Mouse (Mus musculus) lung, adult 2 months (tissue): ENCODE data around the gene Tnk1.

Source experiments
- CTCF ChIP-seq: fragments of 200-500 bp; IDR thresholded peaks from 2 replicates; pipeline ENCODE4 v1.5.1; 2011; ENCODE audit warnings: mild to moderate bottlenecking, low read length, control low read depth; ENCODE audit not compliant: insufficient read depth
- POLR2A ChIP-seq: fragments of 200-500 bp; IDR thresholded peaks from 2 replicates; pipeline ENCODE4 v1.6.1; 2011; ENCODE audit warnings: low read depth, mild to moderate bottlenecking, control low read depth, low read length, borderline replicate concordance; ENCODE audit errors: extremely low read depth

DNA sequence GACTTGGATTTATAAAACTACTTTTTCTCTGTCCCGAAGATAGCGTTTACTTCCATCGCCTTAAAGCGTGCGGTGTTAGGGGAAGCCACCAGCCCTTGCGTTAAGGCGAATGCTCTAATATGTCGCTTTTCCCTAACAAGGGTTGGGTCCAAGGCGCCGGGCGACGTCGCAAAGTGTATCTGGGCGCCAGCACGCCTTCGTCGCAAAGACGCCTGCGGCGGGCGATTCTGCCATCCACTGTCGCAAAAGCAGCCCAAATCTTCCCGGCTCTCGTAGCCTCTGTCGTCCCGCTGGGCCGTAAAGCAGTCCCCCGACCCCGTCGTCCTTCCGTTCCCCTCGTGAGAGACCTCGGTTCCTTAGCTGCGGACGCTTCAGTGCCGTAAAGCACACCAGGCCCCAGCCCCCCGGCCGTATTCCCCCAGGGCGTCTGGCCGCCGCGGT, 42.9 kb upstream of the Tnk1 start:
- TF ChIP-seq POLR2A (peak; percentile 89; the same call in 1 of the 2 replicates), CTCF (no peak)
